Mouse (Mus musculus) urinary bladder, postnatal 4 days (tissue): ENCODE data around the gene Zbtb16.

ENCODE experiments used
- DNase-seq, 2 experiments: peaks; one replicate each; pipeline ENCODE4 v3.0.0; 2021 to 2022; ENCODE audit warnings: low spot score in 2 of 2

The Zbtb16 gene

GRCm38 (mm10) chr9:48768965-48769364 lies 67.1 kb downstream of the Zbtb16 start:
- DNase-seq, result no peak

- DNase-seq, result no peak
Observed at GRCm38 (mm10) chr9:48767666-48768432, 68.2 kb downstream of the Zbtb16 start.

GRCm38 (mm10) chr9:48765927-48766326 lies 70.1 kb downstream of the Zbtb16 start:
- DNase-seq, result no peak

GRCm38 (mm10) chr9:48764311-48764710 lies 71.7 kb downstream of the Zbtb16 start:
- DNase-seq, result no peak

GRCm38 (mm10) chr9:48761732-48762637 lies 74.0 kb downstream of the Zbtb16 start:
- DNase-seq, result no peak

- DNase-seq, result no peak
Observed at GRCm38 (mm10) chr9:48761175-48761556, 74.9 kb downstream of the Zbtb16 start.

- DNase-seq, result no peak
Observed at GRCm38 (mm10) chr9:48760449-48761174, 75.4 kb downstream of the Zbtb16 start.

- DNase-seq, result no peak
Observed at GRCm38 (mm10) chr9:48759098-48759497, 76.9 kb downstream of the Zbtb16 start.

GRCm38 (mm10) chr9:48757650-48758580 lies 78.1 kb downstream of the Zbtb16 start:
- DNase-seq, result no peak

- no peak for DNase-seq
Observed at GRCm38 (mm10) chr9:48756261-48756812, 79.7 kb downstream of the Zbtb16 start.

- DNase-seq, result no peak
Observed at GRCm38 (mm10) chr9:48755438-48756070, 80.5 kb downstream of the Zbtb16 start.

- no peak for DNase-seq
Observed at GRCm38 (mm10) chr9:48754418-48754817, 81.6 kb downstream of the Zbtb16 start.

GRCm38 (mm10) chr9:48753881-48754280 lies 82.1 kb downstream of the Zbtb16 start:
- DNase-seq, result no peak

- DNase-seq, result no peak
Observed at GRCm38 (mm10) chr9:48751900-48752299, 84.1 kb downstream of the Zbtb16 start.

- no peak for DNase-seq
Observed at GRCm38 (mm10) chr9:48749666-48750065, 86.4 kb downstream of the Zbtb16 start.

- DNase-seq, result no peak
Observed at GRCm38 (mm10) chr9:48749168-48749567, 86.9 kb downstream of the Zbtb16 start.

GRCm38 (mm10) chr9:48748761-48749160 lies 87.3 kb downstream of the Zbtb16 start:
- DNase-seq, result no peak

- DNase-seq, result no peak
Observed at GRCm38 (mm10) chr9:48748216-48748615, 87.8 kb downstream of the Zbtb16 start.

- DNase-seq, result no peak
Observed at GRCm38 (mm10) chr9:48746506-48746905, 89.5 kb downstream of the Zbtb16 start.
